Mouse (Mus musculus): ENCODE data around the gene Snx4. TPM values are rescaled to one million over a fixed set of nuclear protein-coding genes. Genes with fewer than 3 reads are reported as not detected.

The Snx4 gene
- total RNA-seq, 2 experiments from 2014 or later = 30.9 to 34.3 TPM

DNA sequence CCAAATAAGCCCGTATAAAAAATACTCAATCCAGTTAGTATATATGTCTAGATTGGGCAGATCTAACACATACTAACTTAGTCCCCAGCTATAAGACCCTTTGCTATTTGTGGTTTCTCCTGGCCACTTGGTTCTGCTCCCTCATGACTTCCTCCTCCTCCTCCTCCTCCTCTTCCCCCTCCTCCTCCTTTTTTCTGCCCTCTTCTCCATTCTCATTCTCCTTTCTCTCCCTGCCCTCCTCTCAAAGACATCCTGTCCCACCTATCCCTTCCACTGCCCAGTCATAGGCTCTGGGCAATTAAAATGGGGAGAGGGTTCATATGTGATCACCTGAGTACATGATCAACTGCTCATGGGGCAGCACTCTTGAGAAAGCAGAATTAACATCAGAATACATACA, 10.9 kb downstream of the Snx4 start:
- intact Hi-C loops (cut with DNase I) = no loop called here
- DNase-seq = no peak

- DNase-seq = no peak
- intact Hi-C loops (cut with DNase I) = no loop called here
These were observed 16.5 kb downstream of the Snx4 start for GRCm38 (mm10) chr16:33267616-33268253.

GRCm38 (mm10) chr16:33271824-33272223, 20.6 kb downstream of the Snx4 start:
- DNase-seq = no peak
- intact Hi-C loops (cut with DNase I) = no loop called here

DNA sequence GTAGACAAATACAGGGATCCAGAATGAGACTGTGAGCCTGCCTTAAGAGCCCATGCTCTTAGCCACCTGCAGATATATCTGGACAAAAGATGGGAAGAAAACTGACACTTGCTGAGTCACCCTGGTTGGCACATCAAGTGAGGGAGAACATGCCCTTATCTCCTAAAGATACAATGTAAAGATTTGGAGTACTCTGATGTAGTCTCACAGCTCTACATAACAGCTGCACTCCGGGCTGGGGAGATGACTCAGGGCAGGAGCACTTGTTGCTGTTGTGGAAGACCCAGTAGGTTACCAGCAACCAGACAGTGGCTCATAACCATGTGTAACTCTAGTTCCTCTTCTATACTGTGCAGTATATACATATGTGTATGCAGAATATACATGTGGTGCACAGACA, 31.8 kb downstream of the Snx4 start:
- no peak for DNase-seq
- intact Hi-C loops (cut with DNase I) = no loop called here

DNA sequence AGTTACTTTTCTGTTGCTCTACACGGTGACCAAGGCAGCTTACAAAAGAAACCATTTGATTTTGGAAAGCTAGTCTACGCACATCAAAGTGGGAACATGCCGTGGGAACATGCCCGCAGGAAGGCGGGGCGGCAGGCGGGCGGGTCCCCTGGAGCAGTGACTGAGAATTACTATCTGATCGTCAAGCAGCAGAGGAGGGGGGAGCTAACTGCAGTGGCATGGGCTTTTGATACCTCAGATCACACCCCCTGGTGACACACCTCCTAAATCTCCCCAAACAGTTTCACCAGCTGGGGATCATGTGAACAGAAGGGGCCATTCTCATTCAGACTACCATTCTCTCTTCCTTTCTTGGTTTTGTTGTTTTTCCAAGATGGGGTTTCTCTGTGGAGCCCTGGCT, 37.3 kb downstream of the Snx4 start:
- DNase-seq = no peak
- intact Hi-C loops (cut with DNase I) = no loop called here

DNA sequence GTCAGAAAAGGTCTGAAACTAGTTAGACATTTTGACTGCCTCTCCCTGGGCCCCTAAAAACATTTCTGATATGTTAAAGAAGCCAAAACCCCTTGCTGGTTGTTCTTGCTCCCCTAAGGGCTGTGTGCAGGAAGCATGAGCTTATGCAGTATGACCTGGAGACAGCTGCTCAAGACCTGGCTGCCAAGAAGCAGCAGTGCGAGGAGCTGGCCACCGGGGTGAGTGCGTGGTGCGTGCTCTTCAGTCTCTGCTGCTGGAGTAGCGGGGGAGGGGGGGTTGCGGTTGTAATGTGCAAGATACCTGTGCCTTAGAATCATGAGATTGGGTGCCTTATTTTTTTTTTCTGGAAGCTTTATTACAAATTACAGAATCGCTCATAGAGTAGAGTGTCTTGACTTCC, 38.7 kb downstream of the Snx4 start:
- intact Hi-C loops (cut with DNase I) = no loop called here
- DNase-seq = peak in 1 of 2 experiments; percentile 9

GRCm38 (mm10) chr16:33292241-33292640, 41.0 kb downstream of the Snx4 start:
- intact Hi-C loops (cut with DNase I) = no loop called here
- no peak for DNase-seq

- intact Hi-C loops (cut with DNase I) = no loop called here
- no peak for DNase-seq
These were observed 43.4 kb downstream of the Snx4 start for GRCm38 (mm10) chr16:33294681-33295080.

DNA sequence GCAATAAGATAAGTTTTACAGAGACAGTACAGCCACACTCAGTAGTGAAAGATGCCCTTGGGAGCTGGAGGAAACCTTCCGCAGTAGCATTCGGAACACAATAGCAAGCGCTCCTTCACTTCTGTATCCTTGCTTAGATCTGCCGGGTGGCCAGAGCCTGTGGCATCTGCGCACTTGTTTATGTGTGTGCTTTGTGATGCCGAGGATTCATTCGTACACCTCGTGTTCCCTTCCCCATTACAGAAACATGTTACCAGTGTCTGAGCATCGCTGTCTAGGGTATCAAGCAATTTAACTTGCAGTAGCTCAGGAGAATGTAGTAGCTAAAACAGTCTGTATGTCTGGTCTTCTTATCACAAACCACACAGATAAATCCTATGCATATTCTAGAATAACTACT, 44.1 kb downstream of the Snx4 start:
- no peak for DNase-seq

GRCm38 (mm10) chr16:33297493-33297892, 46.3 kb downstream of the Snx4 start:
- intact Hi-C loops (cut with DNase I) = no loop called here
- DNase-seq = no peak

More for the DNA sequence above, 44.1 kb downstream of the Snx4 start:
- intact Hi-C loops (cut with DNase I) = no loop called here

DNA sequence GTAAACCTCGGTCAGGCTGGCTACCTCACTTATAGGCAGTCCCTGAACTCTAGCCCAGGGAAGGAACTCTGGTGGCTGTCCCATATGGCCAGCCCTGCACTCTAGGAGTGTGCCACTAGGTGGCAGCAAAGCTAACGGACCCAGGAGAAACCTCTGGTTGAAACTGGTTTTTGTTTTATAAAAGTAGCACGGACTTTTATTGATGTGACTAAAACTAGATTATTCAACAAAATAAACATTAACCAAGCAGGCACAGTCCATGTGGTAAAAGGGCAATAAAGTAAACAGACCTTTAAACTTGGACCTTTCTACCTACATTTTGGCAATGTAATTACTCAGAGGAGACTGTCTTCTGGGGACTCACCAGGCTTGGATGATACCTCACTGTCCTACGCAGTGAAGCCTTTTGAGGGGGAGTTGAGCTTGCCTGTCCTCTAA, 55.4 kb downstream of the Snx4 start:
- peak; percentile 82 to 89 for DNase-seq
- intact Hi-C loops (cut with DNase I) = loop anchor here (2.0 to 5.0 kb wide), 2 partner anchors 436 to 490 kb away; no protein-coding TSS in a partner anchor

DNA sequence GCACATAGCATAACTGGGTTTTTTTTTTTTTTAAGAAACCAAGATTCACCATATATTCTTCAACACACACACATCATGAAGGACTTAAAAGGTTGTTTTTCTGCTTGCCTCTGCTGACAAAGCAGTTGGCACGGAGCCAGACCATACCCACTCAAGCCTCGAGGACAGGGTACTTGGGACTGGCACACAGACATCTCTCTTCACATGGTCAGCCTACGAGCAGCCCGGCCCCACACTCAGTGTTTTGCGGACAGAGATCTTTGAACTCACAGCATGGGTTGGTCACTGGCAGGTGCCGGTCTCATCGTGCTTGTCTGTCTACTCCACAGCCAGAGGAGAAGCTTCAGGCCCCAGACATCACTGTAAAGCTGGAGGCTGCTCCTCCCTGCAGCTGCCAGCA, 56.5 kb downstream of the Snx4 start:
- DNase-seq = no peak
- intact Hi-C loops (cut with DNase I) = loop anchor here (2.0 to 5.0 kb wide), 2 partner anchors 435 to 489 kb away; no protein-coding TSS in a partner anchor

GRCm38 (mm10) chr16:33309066-33309465, 57.8 kb downstream of the Snx4 start:
- intact Hi-C loops (cut with DNase I) = loop anchor here (5.0 kb wide), 1 partner anchor 433 kb away; no protein-coding TSS in a partner anchor
- DNase-seq = no peak

- intact Hi-C loops (cut with DNase I) = no loop called here
These were observed 64.4 kb downstream of the Snx4 start for GRCm38 (mm10) chr16:33315611-33316010.

GRCm38 (mm10) chr16:33317646-33318045, 66.4 kb downstream of the Snx4 start:
- DNase-seq = no peak
- intact Hi-C loops (cut with DNase I) = no loop called here

More at GRCm38 (mm10) chr16:33315611-33316010, 64.4 kb downstream of the Snx4 start:
- DNase-seq = no peak

DNA sequence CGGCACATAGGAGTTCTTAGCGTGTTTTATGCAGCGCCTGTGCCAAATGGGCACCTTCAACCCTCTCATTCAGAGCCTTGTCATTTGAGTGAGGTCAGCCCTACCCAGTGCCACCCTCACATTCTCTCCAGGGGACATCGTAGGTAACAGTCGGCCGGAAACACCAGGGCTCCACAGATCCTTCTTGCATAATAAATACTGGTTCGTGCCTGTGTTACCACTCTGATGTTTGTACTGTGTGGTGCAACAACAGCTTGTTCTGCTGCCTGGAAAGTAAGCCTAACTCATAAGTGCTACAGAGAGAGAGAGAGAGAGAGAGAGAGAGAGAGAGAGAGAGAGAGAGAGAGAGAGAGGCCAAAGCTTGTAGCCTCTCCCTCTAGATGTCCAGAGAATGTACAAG, 66.8 kb downstream of the Snx4 start:
- intact Hi-C loops (cut with DNase I) = no loop called here
- no peak for DNase-seq

- intact Hi-C loops (cut with DNase I) = no loop called here
- no peak for DNase-seq
These were observed 74.6 kb downstream of the Snx4 start for GRCm38 (mm10) chr16:33325704-33326455.

GRCm38 (mm10) chr16:33326589-33326988, 75.3 kb downstream of the Snx4 start:
- intact Hi-C loops (cut with DNase I) = no loop called here
- no peak for DNase-seq

DNA sequence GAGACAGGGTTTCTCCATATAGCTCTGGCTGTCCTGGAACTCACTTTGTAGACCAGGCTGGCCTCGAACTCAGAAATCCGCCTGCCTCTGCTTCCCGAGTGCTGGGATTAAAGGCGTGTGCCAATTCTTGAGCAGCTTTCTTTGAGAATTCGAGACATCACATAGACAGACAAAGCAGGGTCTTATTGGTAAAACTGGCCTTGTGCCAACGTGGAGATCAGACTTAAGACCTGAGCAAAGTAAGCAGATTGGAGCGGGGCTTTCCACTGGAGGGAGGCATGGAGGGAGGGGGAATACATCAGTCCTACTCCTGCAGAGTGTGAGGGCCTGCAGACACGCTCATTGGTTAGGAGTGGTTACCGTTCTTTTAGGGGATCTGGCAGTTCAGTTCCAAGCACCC, 75.9 kb downstream of the Snx4 start:
- intact Hi-C loops (cut with DNase I) = no loop called here
- no peak for DNase-seq

DNA sequence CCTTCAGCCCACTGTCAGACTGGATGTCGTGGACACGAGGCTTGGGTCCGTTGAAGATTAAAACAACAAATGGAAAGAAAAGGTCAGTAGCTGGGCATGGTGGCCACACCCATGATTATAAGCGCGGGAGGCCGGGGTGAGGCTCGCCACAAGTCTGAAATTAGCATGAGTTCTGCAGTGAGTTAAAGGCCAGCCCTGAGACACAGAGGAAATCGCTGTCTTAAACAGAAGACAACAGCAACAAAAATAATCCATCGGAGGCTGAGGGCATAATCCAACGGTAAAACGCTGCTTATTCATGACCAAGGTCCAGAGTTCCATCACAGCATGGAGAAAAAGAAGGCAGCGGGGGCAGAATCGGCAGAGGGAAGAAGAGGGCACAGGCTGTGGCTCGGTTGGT, 81.8 kb downstream of the Snx4 start:
- intact Hi-C loops (cut with DNase I) = no loop called here
- DNase-seq = no peak

GRCm38 (mm10) chr16:33337177-33337576, 85.9 kb downstream of the Snx4 start:
- DNase-seq = peak; percentile 71 to 82
- intact Hi-C loops (cut with DNase I) = loop anchor here (2.0 kb wide), 1 partner anchor 404 kb away; no protein-coding TSS in a partner anchor

GRCm38 (mm10) chr16:33337681-33338080, 86.4 kb downstream of the Snx4 start:
- intact Hi-C loops (cut with DNase I) = loop anchor here (2.0 kb wide), 1 partner anchor 403 kb away; no protein-coding TSS in a partner anchor
- no peak for DNase-seq

Measured in heart, postnatal 14 days (tissue).